Mouse (Mus musculus): ENCODE measurements around the gene Tdp2. TPM values are rescaled to one million over a fixed set of nuclear protein-coding genes. Genes with fewer than 3 reads are reported as not detected.

Gene Tdp2
- polyA plus RNA-seq, 1 experiment from 2014 or later: 55.4 TPM

GRCm38 (mm10) chr13:24880208-24880607 lies 48.7 kb downstream of the Tdp2 start:
- Histone ChIP-seq H3K27ac (ENCODE audit: low read depth, low read length) (no peak overlapping the region), H3K36me3 (ENCODE audit: control insufficient read depth, insufficient read depth, low read length) (no peaks in the 10 kb centered on the region), H3K4me1 (replicated peaks; ENCODE audit: control insufficient read depth, insufficient read depth, low read length) (no peaks in the 10 kb centered on the region; the same call in 1 of the 2 replicates), H3K27me3 (replicated peaks; ENCODE audit: control insufficient read depth, insufficient read depth, low read length) (no peaks in the 10 kb centered on the region), H3K9ac (ENCODE audit: low read depth, low read length) (no peak overlapping the region), H3K4me2 (no peak overlapping the region), H3K4me3 (ENCODE audit: low read depth, low read length) (no peak overlapping the region), H3K9me3 (ENCODE audit: control insufficient read depth, low read length) (no peaks in the 10 kb centered on the region)
- ATAC-seq (replicated peaks; ENCODE audit: low FRiP score) (no peak), DNase-seq (ENCODE audit: low spot score) (no peak)
- 64% methylated on average over 6 of the region's 6 CpGs for WGBS

GRCm38 (mm10) chr13:24880704-24881103 lies 49.2 kb downstream of the Tdp2 start:
- H3K4me2 ChIP-seq: no peak overlapping the region
- no peaks in the 10 kb centered on the region for H3K9me3 ChIP-seq (ENCODE audit: control insufficient read depth, low read length)
- no peak overlapping the region for H3K27ac ChIP-seq (ENCODE audit: low read depth, low read length)
- H3K4me1 ChIP-seq (replicated peaks; ENCODE audit: control insufficient read depth, insufficient read depth, low read length): no peaks in the 10 kb centered on the region; the same call in 1 of the 2 replicates
- no peak overlapping the region for H3K4me3 ChIP-seq (ENCODE audit: low read depth, low read length)
- ATAC-seq (replicated peaks; ENCODE audit: low FRiP score) (no peak), DNase-seq (ENCODE audit: low spot score) (no peak)
- no peak overlapping the region for H3K9ac ChIP-seq (ENCODE audit: low read depth, low read length)
- 83% methylated on average over 5 of the region's 5 CpGs for WGBS
- no peaks in the 10 kb centered on the region for H3K27me3 ChIP-seq (replicated peaks; ENCODE audit: control insufficient read depth, insufficient read depth, low read length)
- no peaks in the 10 kb centered on the region for H3K36me3 ChIP-seq (ENCODE audit: control insufficient read depth, insufficient read depth, low read length)

GRCm38 (mm10) chr13:24882411-24882810 lies 50.9 kb downstream of the Tdp2 start:
- no peak overlapping the region for H3K9ac ChIP-seq (ENCODE audit: low read depth, low read length)
- H3K36me3 ChIP-seq (ENCODE audit: control insufficient read depth, insufficient read depth, low read length): no peaks in the 10 kb centered on the region
- no peaks in the 10 kb centered on the region for H3K27me3 ChIP-seq (replicated peaks; ENCODE audit: control insufficient read depth, insufficient read depth, low read length)
- H3K4me2 ChIP-seq: no peak overlapping the region
- no peak overlapping the region for H3K27ac ChIP-seq (ENCODE audit: low read depth, low read length)
- WGBS: 91% methylated on average over 6 of the region's 6 CpGs
- no peaks in the 10 kb centered on the region for H3K9me3 ChIP-seq (ENCODE audit: control insufficient read depth, low read length)
- H3K4me3 ChIP-seq (ENCODE audit: low read depth, low read length): no peak overlapping the region
- ATAC-seq (replicated peaks; ENCODE audit: low FRiP score) (no peak), DNase-seq (ENCODE audit: low spot score) (no peak)
- no peaks in the 10 kb centered on the region; the same call in 1 of the 2 replicates for H3K4me1 ChIP-seq (replicated peaks; ENCODE audit: control insufficient read depth, insufficient read depth, low read length)

GRCm38 (mm10) chr13:24889554-24889953 lies 58.1 kb downstream of the Tdp2 start:
- Histone ChIP-seq H3K4me3 (ENCODE audit: low read depth, low read length) (no peak overlapping the region), H3K9ac (ENCODE audit: low read depth, low read length) (no peak overlapping the region), H3K9me3 (ENCODE audit: control insufficient read depth, low read length) (no peaks in the 10 kb centered on the region), H3K4me1 (replicated peaks; ENCODE audit: control insufficient read depth, insufficient read depth, low read length) (no peaks in the 10 kb centered on the region), H3K4me2 (no peak overlapping the region), H3K36me3 (ENCODE audit: control insufficient read depth, insufficient read depth, low read length) (no peaks in the 10 kb centered on the region), H3K27ac (ENCODE audit: low read depth, low read length) (no peak overlapping the region), H3K27me3 (replicated peaks; ENCODE audit: control insufficient read depth, insufficient read depth, low read length) (no peaks in the 10 kb centered on the region)
- WGBS: 59% methylated on average over 1 of the region's 1 CpGs
- ATAC-seq (replicated peaks; ENCODE audit: low FRiP score) (no peak), DNase-seq (ENCODE audit: low spot score) (no peak)

Other genes starting within 250 kb of the Tdp2 start
- gene Ripor2, start 249.5 kb upstream of the Tdp2 start, polyA plus RNA-seq (2014; fragmentation: Nextera tagmentation; extraction: Ambion mirVana): 9.4 and 11.4 TPM in 2 replicates
- gene Armh2, start 90.4 kb upstream of the Tdp2 start, polyA plus RNA-seq (2014; fragmentation: Nextera tagmentation; extraction: Ambion mirVana): not detected in 2 replicates
- gene Gmnn, start 69.8 kb upstream of the Tdp2 start, polyA plus RNA-seq (2014; fragmentation: Nextera tagmentation; extraction: Ambion mirVana): 212 and 218 TPM in 2 replicates
- 18.3 and 18.8 TPM in 2 replicates for gene BC005537, start 30.0 kb upstream of the Tdp2 start, polyA plus RNA-seq (2014; fragmentation: Nextera tagmentation; extraction: Ambion mirVana)
- gene Acot13, start 139 bp upstream of the Tdp2 start, polyA plus RNA-seq (2014; fragmentation: Nextera tagmentation; extraction: Ambion mirVana): 88.1 and 95.1 TPM in 2 replicates
- gene D130043K22Rik, start 13.5 kb downstream of the Tdp2 start, polyA plus RNA-seq (2014; fragmentation: Nextera tagmentation; extraction: Ambion mirVana): 0.40 TPM in 1 of 2 replicates, not detected in the other
- gene Aldh5a1, start 106.0 kb downstream of the Tdp2 start, polyA plus RNA-seq (2014; fragmentation: Nextera tagmentation; extraction: Ambion mirVana): 4.0 and 4.3 TPM in 2 replicates
- gene Gpld1, start 111.5 kb downstream of the Tdp2 start, polyA plus RNA-seq (2014; fragmentation: Nextera tagmentation; extraction: Ambion mirVana): 0.48 and 0.61 TPM in 2 replicates
- gene Mrs2, start 188.7 kb downstream of the Tdp2 start, polyA plus RNA-seq (2014; fragmentation: Nextera tagmentation; extraction: Ambion mirVana): 21.3 and 21.8 TPM in 2 replicates
- 0.30 and 0.48 TPM in 2 replicates for gene Dcdc2a, start 224.3 kb downstream of the Tdp2 start, polyA plus RNA-seq (2014; fragmentation: Nextera tagmentation; extraction: Ambion mirVana)